Mouse (Mus musculus): Measurements from ENCODE around the gene Mlip.
"Not testable (repeated sequence)": the region's sequence is repeated elsewhere in the genome, so short reads cannot be mapped to it uniquely, and the experiment has no call there.

The Mlip gene

DNA sequence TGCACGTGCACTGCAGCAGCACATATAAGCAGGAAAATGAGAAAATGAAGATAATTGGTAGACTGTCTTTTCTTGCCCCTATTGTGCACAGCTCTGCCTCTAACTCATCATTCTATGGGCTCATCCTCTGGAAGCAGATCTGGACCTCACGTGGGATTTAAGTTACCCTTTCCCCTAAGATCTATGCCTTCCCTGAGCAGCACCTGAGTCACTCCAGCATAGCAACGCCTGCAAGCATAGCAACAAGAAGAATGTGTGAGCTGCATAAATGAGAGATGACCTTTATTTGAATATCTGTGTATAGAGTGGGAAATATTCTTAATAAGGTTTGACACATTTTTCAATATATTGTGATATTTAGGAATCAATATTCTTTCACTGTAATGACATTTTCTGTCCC lies 176.9 kb downstream of the Mlip start:
- no peak for DNase-seq

DNA sequence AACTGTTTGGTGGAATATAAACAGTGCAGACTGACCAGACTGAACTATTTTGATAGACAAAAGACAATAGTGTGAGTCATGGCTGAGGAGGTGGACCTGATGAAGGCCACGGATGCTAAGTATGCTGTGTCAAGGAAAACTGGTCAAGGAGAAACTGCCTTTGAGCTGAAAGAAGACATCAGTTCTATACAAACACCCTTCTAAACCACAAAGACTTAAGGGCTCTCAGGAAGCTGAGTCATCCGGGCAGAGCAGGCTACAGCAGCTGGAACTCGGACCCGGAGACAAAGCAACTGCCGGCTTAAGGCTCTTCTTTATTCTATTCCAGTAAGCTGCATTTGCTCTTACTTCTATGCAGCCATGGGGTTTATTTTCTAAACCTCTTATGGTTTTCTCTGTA lies 180.7 kb downstream of the Mlip start:
- no peak for DNase-seq

DNA sequence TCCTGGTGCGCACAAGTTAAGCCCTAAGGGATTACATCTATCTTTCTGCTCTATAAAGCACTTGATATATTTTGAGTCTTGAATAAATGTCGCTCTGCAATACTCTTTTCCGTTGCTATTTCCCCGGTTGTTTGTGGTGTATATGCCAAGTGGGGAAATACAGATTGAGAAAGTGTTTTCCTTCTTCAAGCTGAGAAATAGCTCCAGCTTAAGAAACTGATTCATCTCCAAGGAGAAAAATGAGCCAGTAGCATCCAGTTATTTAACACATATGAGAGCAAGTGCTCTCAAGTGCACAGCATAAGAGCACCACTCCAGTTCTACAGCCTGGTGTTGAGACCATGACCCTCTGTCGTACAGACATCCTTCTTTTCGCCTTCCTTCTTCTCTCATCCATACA lies 186.9 kb downstream of the Mlip start:
- DNase-seq, result no peak

GRCm38 (mm10) chr9:77161764-77162163 lies 191.0 kb downstream of the Mlip start:
- DNase-seq, result no peak

GRCm38 (mm10) chr9:77160277-77160926 lies 192.4 kb downstream of the Mlip start:
- no peak for DNase-seq

DNA sequence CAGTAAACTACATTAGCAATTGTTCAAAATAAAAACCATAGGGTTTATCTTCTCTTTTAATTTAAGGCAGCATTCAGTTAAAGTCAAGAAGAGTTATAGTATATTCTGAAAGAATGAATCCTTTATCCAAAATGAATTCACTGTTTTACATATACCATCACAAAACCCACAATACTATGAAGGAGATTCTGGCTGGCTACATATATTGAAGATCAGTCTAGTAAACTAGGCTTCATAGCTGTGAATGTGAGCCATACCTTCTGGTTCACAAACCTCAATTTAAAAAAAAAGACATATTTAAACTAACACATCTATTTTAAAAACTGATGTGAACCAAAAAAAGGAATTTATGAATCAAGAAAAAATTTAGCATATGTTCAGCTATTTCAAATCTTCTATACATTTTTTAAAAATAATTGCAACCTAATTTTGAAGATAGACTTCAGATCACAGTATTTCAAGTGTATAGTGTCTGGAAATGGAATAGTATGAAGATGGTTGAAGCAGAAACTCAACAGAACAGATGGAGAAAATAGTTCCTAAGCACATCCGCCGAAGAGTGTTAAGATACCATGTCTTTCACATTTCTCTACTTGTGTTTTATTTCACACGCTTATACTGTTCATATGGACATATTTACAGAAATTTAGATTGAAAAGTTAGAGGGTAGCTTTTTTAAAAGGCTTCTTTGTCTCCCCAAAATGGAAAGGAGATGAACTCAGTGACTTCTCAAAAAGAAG lies 204.1 kb downstream of the Mlip start:
- no peak for DNase-seq

DNA sequence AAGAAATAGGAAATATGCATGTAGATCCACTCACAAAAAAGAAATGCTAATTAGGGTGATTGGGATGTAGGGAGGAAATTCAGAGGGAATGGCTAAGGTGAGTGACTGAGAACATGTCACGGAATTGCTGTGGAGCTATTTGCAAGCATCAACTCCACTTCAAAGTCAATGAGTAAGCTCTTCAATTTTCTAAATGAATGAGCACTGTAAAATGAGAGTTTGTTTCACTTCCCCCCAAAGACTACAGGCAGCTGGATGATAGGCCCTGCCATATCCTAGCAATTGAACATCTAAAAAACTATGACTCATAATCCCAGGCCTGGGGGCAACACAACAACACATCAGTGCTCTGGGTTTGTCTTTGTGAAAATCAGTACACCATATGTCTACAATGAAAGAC lies 233.0 kb downstream of the Mlip start:
- no peak for DNase-seq

DNA sequence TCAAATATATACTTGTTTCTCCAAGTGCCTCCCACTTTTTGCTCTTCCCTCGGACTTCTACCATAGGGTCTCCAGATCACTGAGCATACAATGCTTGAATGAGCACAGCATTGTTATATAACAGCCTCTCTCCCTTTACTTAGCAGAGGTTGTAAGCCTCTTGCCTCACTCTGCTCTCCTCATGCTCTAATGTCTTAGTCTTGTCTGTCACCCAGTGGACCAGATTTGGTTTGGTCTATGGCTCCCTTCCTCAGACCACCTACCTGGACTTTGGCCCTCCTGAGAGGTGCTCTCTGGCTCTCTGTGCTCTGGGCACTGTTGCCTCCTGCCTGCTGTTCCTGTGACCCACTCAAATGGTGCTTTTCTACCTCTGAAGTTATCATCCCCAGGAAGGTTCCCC lies 255.9 kb downstream of the Mlip start:
- DNase-seq, result no peak

GRCm38 (mm10) chr9:77083221-77083620 lies 269.5 kb downstream of the Mlip start:
- DNase-seq, result not testable (repeated sequence)

- DNase-seq, result no peak
Observed at GRCm38 (mm10) chr9:77071676-77072075, 281.1 kb downstream of the Mlip start.

DNA sequence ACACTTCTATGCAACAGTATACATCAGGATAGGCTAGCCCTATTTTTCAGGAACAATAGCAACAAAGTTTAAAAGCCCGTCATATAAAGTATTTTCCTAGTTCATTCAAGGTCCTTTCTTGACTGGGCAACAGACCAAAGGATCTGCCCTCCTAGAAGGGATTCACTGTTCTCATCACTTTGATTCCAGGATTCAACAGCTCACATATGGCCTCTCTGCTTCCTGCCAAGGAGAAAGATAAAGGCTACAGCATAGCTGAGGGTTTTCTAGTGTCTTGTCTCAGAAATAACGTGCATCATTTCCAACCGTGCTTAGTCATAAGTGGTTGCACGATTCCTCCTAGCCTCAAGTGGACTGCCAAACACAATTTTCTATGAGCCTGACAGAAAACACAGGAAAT lies 296.2 kb downstream of the Mlip start:
- no peak for DNase-seq

- DNase-seq, result no peak
Observed at GRCm38 (mm10) chr9:77054426-77055193, 298.2 kb downstream of the Mlip start.

Measured in layer of hippocampus, adult 9-11 months (tissue).